Mouse (Mus musculus) CH12.LX (cell line): ENCODE data around the gene Gm10663. TPM values are rescaled to one million over a fixed set of nuclear protein-coding genes. Genes with fewer than 3 reads are reported as not detected.

Source experiments
- DNase-seq: peaks from one replicate; pipeline ENCODE4 v3.0.0-alpha.2; 2013; ENCODE audit errors: extremely low read depth
- H3K27ac ChIP-seq: 2 replicates; pipeline ENCODE4 v1.5.1; 2012; ENCODE audit warnings: low read depth, mild to moderate bottlenecking, control low read depth, moderate library complexity; ENCODE audit not compliant: insufficient read depth
- H3K27me3 ChIP-seq: replicated peaks from 2 replicates; pipeline ENCODE3; 2012; ENCODE audit warnings: inconsistent platforms
- H3K36me3 ChIP-seq, 2 experiments: replicated peaks in 1 of 2; 2 replicates each; pipeline versions ENCODE3 to v1.6.1; 2012; ENCODE audit warnings: inconsistent platforms in 1 of 2, low read length in 1 of 2, mild to moderate bottlenecking in 1 of 2, mixed read lengths in 1 of 2, moderate library complexity in 1 of 2; ENCODE audit not compliant: control insufficient read depth in 1 of 2, insufficient read depth in 1 of 2
- H3K4me1 ChIP-seq, 2 experiments: 2 replicates each; pipeline ENCODE4 v1.6.1; 2012; ENCODE audit warnings: inconsistent platforms in 1 of 2, moderate library complexity in 1 of 2; ENCODE audit not compliant: insufficient read depth in 2 of 2, control insufficient read depth in 1 of 2
- H3K4me2 ChIP-seq: 2 replicates; pipeline ENCODE4 v1.6.1; 2012; ENCODE audit warnings: low read depth, mild to moderate bottlenecking, control low read depth; ENCODE audit not compliant: poor library complexity, insufficient read depth, severe bottlenecking
- H3K4me3 ChIP-seq, 3 experiments: fragments of 150-350 bp in 1 of 3; sonication (generic) in 1 of 3; replicated peaks in 1 of 3; 2 replicates each; pipeline versions ENCODE3 to v1.5.1; 2011 to 2012; ENCODE audit warnings: low read depth in 2 of 3, low read length in 2 of 3, mild to moderate bottlenecking in 2 of 3, moderate library complexity in 2 of 3, control low read depth in 1 of 3, improper control_type of control experiment in 1 of 3, inconsistent platforms in 1 of 3, mixed read lengths in 1 of 3; ENCODE audit not compliant: poor library complexity in 1 of 3
- H3K79me2 ChIP-seq: replicated peaks from 2 replicates; pipeline ENCODE4 v1.6.1; 2012; ENCODE audit warnings: mild to moderate bottlenecking, moderate library complexity; ENCODE audit not compliant: control insufficient read depth, poor library complexity, insufficient read depth, severe bottlenecking; ENCODE audit errors: extremely low read depth
- H3K9ac ChIP-seq: 2 replicates; pipeline ENCODE4 v1.6.1; 2012; ENCODE audit warnings: low read depth, mild to moderate bottlenecking, control low read depth, moderate library complexity; ENCODE audit not compliant: insufficient read depth
- H3K9me3 ChIP-seq: replicated peaks from 2 replicates; pipeline ENCODE3; 2012; ENCODE audit warnings: low read length, inconsistent platforms, mixed read lengths
- CHD2 ChIP-seq: IDR thresholded peaks from 2 replicates; pipeline ENCODE4 v1.6.1; 2011; ENCODE audit warnings: low read length, improper control_type of control experiment
- CTCF ChIP-seq, 2 experiments: IDR thresholded peaks in 1 of 2; conservative IDR thresholded peaks in 1 of 2; 2 replicates each; pipeline ENCODE4 v1.5.1; 2011 to 2012; ENCODE audit warnings: low read depth in 2 of 2, low read length in 2 of 2, improper control_type of control experiment in 1 of 2, inconsistent platforms in 1 of 2, mild to moderate bottlenecking in 1 of 2, moderate library complexity in 1 of 2
- ELF1 ChIP-seq: IDR thresholded peaks from 2 replicates; pipeline ENCODE4 v1.6.1; 2014; ENCODE audit warnings: low read depth, mild to moderate bottlenecking, inconsistent platforms, low read length, improper control_type of control experiment
- ETS1 ChIP-seq: conservative IDR thresholded peaks from 2 replicates; pipeline ENCODE4 v1.6.1; 2012; ENCODE audit warnings: low read depth, mild to moderate bottlenecking, inconsistent platforms, low read length, improper control_type of control experiment, moderate library complexity
- GABPA ChIP-seq: IDR thresholded peaks from 2 replicates; pipeline ENCODE4 v1.6.1; 2012; ENCODE audit warnings: low read depth, low read length, improper control_type of control experiment, inconsistent platforms; ENCODE audit not compliant: insufficient replicate concordance
- IRF4 ChIP-seq: IDR thresholded peaks from 2 replicates; pipeline ENCODE4 v1.6.1; 2014; ENCODE audit warnings: low read depth, mild to moderate bottlenecking, inconsistent platforms, low read length, improper control_type of control experiment
- MAZ ChIP-seq: IDR thresholded peaks from 2 replicates; pipeline ENCODE4 v1.6.1; 2012; ENCODE audit warnings: low read depth, mild to moderate bottlenecking, inconsistent platforms, low read length, improper control_type of control experiment, moderate library complexity
- MXI1 ChIP-seq: IDR thresholded peaks from 2 replicates; pipeline ENCODE4 v1.6.1; 2011; ENCODE audit warnings: mild to moderate bottlenecking, low read depth, low read length, improper control_type of control experiment
- NELFE ChIP-seq: IDR thresholded peaks from 2 replicates; pipeline ENCODE4 v1.6.1; 2011; ENCODE audit warnings: low read depth, low read length, improper control_type of control experiment
- POLR2A ChIP-seq: IDR thresholded peaks from 2 replicates; pipeline ENCODE4 v1.6.1; 2011; ENCODE audit warnings: low read depth, mild to moderate bottlenecking, improper control_type of control experiment, low read length
- POLR2AphosphoS2 ChIP-seq: IDR thresholded peaks from 2 replicates; pipeline ENCODE4 v1.6.1; 2011; ENCODE audit warnings: low read depth, low read length, improper control_type of control experiment
- RAD21 ChIP-seq: IDR thresholded peaks from 2 replicates; pipeline ENCODE4 v1.6.1; 2011; ENCODE audit warnings: low read depth, mild to moderate bottlenecking, low read length, improper control_type of control experiment, moderate library complexity
- SIN3A ChIP-seq: IDR thresholded peaks from 2 replicates; pipeline ENCODE4 v1.6.1; 2012; ENCODE audit warnings: low read length, improper control_type of control experiment, inconsistent platforms
- SMC3 ChIP-seq: IDR thresholded peaks from 2 replicates; pipeline ENCODE4 v1.6.1; 2011; ENCODE audit warnings: low read depth, low read length, improper control_type of control experiment
- UBTF ChIP-seq: IDR thresholded peaks from 2 replicates; pipeline ENCODE4 v1.6.1; 2012; ENCODE audit warnings: low read depth, mild to moderate bottlenecking, inconsistent platforms, low read length, improper control_type of control experiment, moderate library complexity
- USF1 ChIP-seq: IDR thresholded peaks from 2 replicates; pipeline ENCODE4 v1.6.1; 2014; ENCODE audit warnings: low read depth, mild to moderate bottlenecking, inconsistent platforms, low read length, improper control_type of control experiment
- USF2 ChIP-seq: conservative IDR thresholded peaks from 2 replicates; pipeline ENCODE4 v1.6.1; 2011; ENCODE audit warnings: low read depth, low read length, improper control_type of control experiment
- ZC3H11A ChIP-seq: IDR thresholded peaks from 2 replicates; pipeline ENCODE4 v1.6.1; 2012; ENCODE audit warnings: low read depth, mild to moderate bottlenecking, inconsistent platforms, low read length, improper control_type of control experiment
- ZKSCAN1 ChIP-seq: IDR thresholded peaks from 2 replicates; pipeline ENCODE4 v1.6.1; 2012; ENCODE audit warnings: low read depth, inconsistent platforms, low read length, improper control_type of control experiment, borderline replicate concordance
- ZMIZ1 ChIP-seq: IDR thresholded peaks from 2 replicates; pipeline ENCODE4 v1.6.1; 2012; ENCODE audit warnings: low read depth, mild to moderate bottlenecking, inconsistent platforms, low read length, improper control_type of control experiment
- dilution Hi-C: fragments of 300-500 bp; cut with MboI; formaldehyde crosslinking; loops from 2 replicates; pipeline ENCODE4 v1.14.3; 2020; ENCODE audit warnings: low sequenced_read_pairs; ENCODE audit not compliant: extremely low pct_unique_long_range_greater_than_20kb, extremely low pct_ligation_motif_present
- in situ Hi-C: fragments of 300-500 bp; cut with MboI; formaldehyde crosslinking; loops from 3 replicates; pipeline ENCODE4 v1.14.3; 2019; ENCODE audit warnings: low sequenced_read_pairs, low pct_ligation_motif_present, low pct_unique_long_range_greater_than_20kb, mixed read lengths
- polyA plus RNA-seq: library from polyadenylated mRNA; unstranded; fragments of >175 nt; gene quantifications from 2 replicates; pipeline ENCODE4 v1.2.1, GENCODE M21; 2012; ENCODE audit warnings: low read depth; ENCODE audit not compliant: insufficient read length
- total RNA-seq, 2 experiments: library from RNA; depleted of rRNA; stranded (reverse); fragments of 300-350 nt in 1 of 2; fragments of >200 nt in 1 of 2; gene quantifications; 2 replicates each; pipeline ENCODE4 v1.2.3; 2012 to 2014

The Gm10663 gene
- total and polyA plus RNA-seq, 3 experiments, result not detected

DNA sequence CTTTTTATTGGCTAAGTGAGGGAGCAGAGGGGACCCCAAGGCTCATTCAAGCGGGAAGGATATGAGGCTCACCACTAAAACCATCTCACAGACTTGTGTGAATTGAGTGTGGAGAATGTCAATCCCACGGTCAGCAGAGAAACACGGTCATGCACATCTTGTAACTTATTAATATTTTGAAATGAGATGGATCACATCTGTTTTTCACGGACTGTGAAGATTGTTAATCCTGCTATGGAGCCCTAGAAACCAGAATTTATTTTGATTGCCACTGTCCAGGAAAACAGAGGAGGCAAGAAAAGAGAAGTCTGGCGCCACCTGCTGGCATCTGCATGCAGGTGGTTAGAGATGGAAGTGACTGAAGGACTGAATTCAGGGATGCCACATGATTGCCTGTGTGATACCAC, 35.5 kb downstream of the Gm10663 start:
- no peaks in the 10 kb centered on the region for H3K9me3 ChIP-seq
- dilution Hi-C loops (no loop called here), in situ Hi-C loops (loop anchor here (25.0 kb wide), 1 partner anchor 148 kb away; no protein-coding TSS in a partner anchor)
- no peaks in the 10 kb centered on the region for H3K27me3 ChIP-seq
- no peak overlapping the region for H3K9ac ChIP-seq
- peak; percentile 75 for DNase-seq
- no peak overlapping the region for H3K27ac ChIP-seq
- TF ChIP-seq ZC3H11A (peak; percentile 12; the same call in 1 of the 2 replicates), CHD2 (no peak), POLR2AphosphoS2 (no peak), USF2 (no peak), ETS1 (no peak), POLR2A (no peak), RAD21 (peak; percentile 69), SMC3 (peak; percentile 85), SIN3A (0 out of 2 replicates have a peak, but pooled peaks have one; percentile 24), MAZ (no peak), ZKSCAN1 (no peak), ZMIZ1 (no peak), CTCF (conservative IDR thresholded peaks at IDR 0.05 in 1 of 2, IDR thresholded peaks at IDR 0.05 in 1 of 2; ENCODE audit: low read depth in 2 of 2, low read length in 2 of 2) (peak; percentile 79 to 85)
- H3K79me2 ChIP-seq, result no peaks in the 10 kb centered on the region
- H3K4me2 ChIP-seq, result no peak overlapping the region
- no peaks in the 10 kb centered on the region for H3K36me3 ChIP-seq
- H3K4me3 ChIP-seq, result no peak overlapping the region
- H3K4me1 ChIP-seq, result peaks cover 3 to 9% of the 10 kb centered on the region in 2 experiments; a peak in 3 of 4 replicates

- peaks cover 3 to 9% of the 10 kb centered on the region in 2 experiments; a peak in 3 of 4 replicates for H3K4me1 ChIP-seq
- no peaks in the 10 kb centered on the region for H3K27me3 ChIP-seq
- H3K36me3 ChIP-seq, result no peaks in the 10 kb centered on the region
- H3K79me2 ChIP-seq, result no peaks in the 10 kb centered on the region
- H3K4me2 ChIP-seq, result no peak overlapping the region
- dilution Hi-C loops (no loop called here), in situ Hi-C loops (loop anchor here (25.0 kb wide), 1 partner anchor 150 kb away; no protein-coding TSS in a partner anchor)
- H3K27ac ChIP-seq, result no peak overlapping the region
- no peaks in the 10 kb centered on the region for H3K9me3 ChIP-seq
- TF ChIP-seq GABPA (no peak), MXI1 (no peak), USF2 (no peak), ELF1 (no peak), NELFE (no peak), UBTF (no peak), IRF4 (no peak), USF1 (no peak), ZKSCAN1 (no peak)
- no peak overlapping the region for H3K9ac ChIP-seq
- no peak for DNase-seq
- H3K4me3 ChIP-seq, result no peak overlapping the region
These were observed 37.3 kb downstream of the Gm10663 start for GRCm38 (mm10) chr8:65112092-65112491.
